Mouse (Mus musculus): Measurements from ENCODE around the gene Zan. TPM values are rescaled to one million over a fixed set of nuclear protein-coding genes. Genes with fewer than 3 reads are reported as not detected.

Gene Zan
- total and polyA plus RNA-seq, 3 experiments, result 0.15 TPM; not detected in 2

DNA sequence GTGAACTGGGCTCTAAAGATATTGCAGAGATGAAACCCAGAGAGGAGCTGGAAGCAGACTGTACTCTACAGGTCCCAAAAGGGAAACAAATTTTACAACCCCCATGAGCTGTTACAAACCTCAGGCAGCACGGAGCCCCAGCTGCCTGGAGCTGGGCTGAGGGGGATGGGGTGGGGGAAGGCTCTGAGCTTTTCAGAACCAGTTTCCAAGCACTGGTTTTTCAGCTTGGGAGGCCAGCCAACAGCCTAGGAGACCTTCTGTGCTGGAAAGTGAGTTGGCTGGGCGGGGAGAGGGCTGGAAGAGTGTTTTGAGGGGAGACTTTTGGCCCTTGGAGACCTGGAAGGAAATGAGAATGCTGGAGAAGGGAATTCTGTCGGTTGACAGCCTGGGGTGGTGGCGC lies 14.7 kb upstream of the Zan start:
- no peak for DNase-seq (ENCODE audit: low read depth, low spot score)
- Histone ChIP-seq H3K36me3 (ENCODE audit: control insufficient read depth in 1 of 2, insufficient read depth in 2 of 2, low read length in 2 of 2) (no peaks in the 10 kb centered on the region), H3K27ac (ENCODE audit: control insufficient read depth, low read depth, low read length) (no peak overlapping the region), H3K4me1 (ENCODE audit: control insufficient read depth in 1 of 2, insufficient read depth in 2 of 2, low read length in 2 of 2) (no peaks in the 10 kb centered on the region), H3K27me3 (ENCODE audit: control insufficient read depth in 1 of 2, insufficient read depth in 2 of 2, low read length in 2 of 2) (peaks cover 0 to 11% of the 10 kb centered on the region in 2 experiments; a peak in 3 of 4 replicates), H3K9ac (ENCODE audit: control insufficient read depth, low read depth, low read length, poor library complexity, severe bottlenecking) (no peak overlapping the region), H3K79me2 (ENCODE audit: control insufficient read depth, insufficient read depth, low read length, poor library complexity) (no peaks in the 10 kb centered on the region), H3K4me3 (ENCODE audit: control insufficient read depth in 1 of 2, insufficient read depth in 1 of 2, low read depth in 2 of 2, low read length in 2 of 2) (no peak overlapping the region), H3K9me3 (replicated peaks; ENCODE audit: insufficient read depth, low read length) (no peaks in the 10 kb centered on the region)
- no peak for TF ChIP-seq MEF2A (IDR thresholded peaks at IDR 0.05; ENCODE audit: extremely low read depth, insufficient replicate concordance, low read depth, low read length, poor library complexity, severe bottlenecking)
- TF ChIP-seq USF2 (IDR thresholded peaks at IDR 0.05; ENCODE audit: borderline replicate concordance in 1 of 2, insufficient read depth in 1 of 2, low read depth in 1 of 2, low read length in 2 of 2), result no peak
- TF ChIP-seq GABPA (IDR thresholded peaks at IDR 0.05; ENCODE audit: low read depth, low read length), result no peak
- TF ChIP-seq HCFC1 (IDR thresholded peaks at IDR 0.05; ENCODE audit: low read depth, low read length), result no peak
- no peak for TF ChIP-seq ZKSCAN1 (IDR thresholded peaks at IDR 0.05; ENCODE audit: low read depth, low read length)
- no peak for TF ChIP-seq NRF1 (IDR thresholded peaks at IDR 0.05; ENCODE audit: insufficient read depth, low read depth, low read length, poor library complexity, severe bottlenecking)

DNA sequence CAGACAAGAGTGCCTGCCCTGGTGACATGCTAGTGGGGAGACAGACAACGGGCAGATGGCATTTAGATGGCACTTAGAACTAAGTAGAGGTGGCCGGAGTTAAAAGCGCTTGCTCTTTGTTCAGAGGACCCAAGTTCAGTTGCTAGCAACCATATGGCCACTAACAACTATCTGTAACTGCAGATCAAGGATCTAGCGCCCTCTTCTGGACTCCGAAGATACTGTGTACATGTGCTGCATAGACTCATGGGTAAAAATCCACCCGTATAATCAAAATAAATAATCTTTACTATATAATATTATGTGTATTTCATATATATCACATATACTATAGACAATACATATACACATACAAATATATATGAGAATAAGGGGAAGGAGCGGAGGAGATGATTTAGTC lies 10.8 kb upstream of the Zan start:
- Histone ChIP-seq H3K36me3 (ENCODE audit: control insufficient read depth in 1 of 2, insufficient read depth in 2 of 2, low read length in 2 of 2) (no peaks in the 10 kb centered on the region), H3K9ac (ENCODE audit: control insufficient read depth, low read depth, low read length, poor library complexity, severe bottlenecking) (no peak overlapping the region), H3K4me3 (ENCODE audit: control insufficient read depth in 1 of 2, insufficient read depth in 1 of 2, low read depth in 2 of 2, low read length in 2 of 2) (no peak overlapping the region), H3K27ac (ENCODE audit: control insufficient read depth, low read depth, low read length) (no peak overlapping the region), H3K27me3 (ENCODE audit: control insufficient read depth in 1 of 2, insufficient read depth in 2 of 2, low read length in 2 of 2) (peaks cover 0 to 7% of the 10 kb centered on the region in 2 experiments; a peak in 2 of 4 replicates), H3K4me1 (ENCODE audit: control insufficient read depth in 1 of 2, insufficient read depth in 2 of 2, low read length in 2 of 2) (no peaks in the 10 kb centered on the region), H3K9me3 (replicated peaks; ENCODE audit: insufficient read depth, low read length) (no peaks in the 10 kb centered on the region), H3K79me2 (ENCODE audit: control insufficient read depth, insufficient read depth, low read length, poor library complexity) (no peaks in the 10 kb centered on the region)
- peak; percentile 75 for DNase-seq (ENCODE audit: low read depth, low spot score)
- no peak for TF ChIP-seq JUND (IDR thresholded peaks at IDR 0.05; ENCODE audit: low read depth, low read length)
- TF ChIP-seq RCOR1 (IDR thresholded peaks at IDR 0.05; ENCODE audit: low read depth, low read length), result no peak
- TF ChIP-seq BHLHE40 (IDR thresholded peaks at IDR 0.05; ENCODE audit: borderline replicate concordance, low read depth, low read length), result no peak
- TF ChIP-seq USF1 (IDR thresholded peaks at IDR 0.05; ENCODE audit: low read depth, low read length), result no peak
- TF ChIP-seq MXI1 (IDR thresholded peaks at IDR 0.05; ENCODE audit: low read depth, low read length), result no peak
- TF ChIP-seq NRF1 (IDR thresholded peaks at IDR 0.05; ENCODE audit: insufficient read depth, low read depth, low read length, poor library complexity, severe bottlenecking), result no peak
- TF ChIP-seq ZC3H11A (IDR thresholded peaks at IDR 0.05; ENCODE audit: low read depth, low read length), result 0 out of 2 replicates have a peak, but pooled peaks have one; percentile 40
- TF ChIP-seq SIN3A (IDR thresholded peaks at IDR 0.05; ENCODE audit: low read length), result no peak
- no peak for TF ChIP-seq ZNF384 (IDR thresholded peaks at IDR 0.05; ENCODE audit: low read depth, low read length)
- no peak for TF ChIP-seq MEF2A (IDR thresholded peaks at IDR 0.05; ENCODE audit: extremely low read depth, insufficient replicate concordance, low read depth, low read length, poor library complexity, severe bottlenecking)
- no peak for TF ChIP-seq HCFC1 (IDR thresholded peaks at IDR 0.05; ENCODE audit: low read depth, low read length)
- TF ChIP-seq GABPA (IDR thresholded peaks at IDR 0.05; ENCODE audit: low read depth, low read length), result no peak
- TF ChIP-seq MAX (IDR thresholded peaks at IDR 0.05; ENCODE audit: low read length), result no peak
- no peak for TF ChIP-seq TCF12 (IDR thresholded peaks at IDR 0.05; ENCODE audit: low read depth, low read length)
- no peak for TF ChIP-seq MYB (IDR thresholded peaks at IDR 0.05; ENCODE audit: low read depth, low read length)
- no peak for TF ChIP-seq ELF1 (IDR thresholded peaks at IDR 0.05; ENCODE audit: low read depth, low read length)
- no peak for TF ChIP-seq ZMIZ1 (IDR thresholded peaks at IDR 0.05; ENCODE audit: low read depth, low read length)
- TF ChIP-seq CHD2 (IDR thresholded peaks at IDR 0.05; ENCODE audit: low read length), result no peak
- TF ChIP-seq GATA1 (IDR thresholded peaks at IDR 0.05; ENCODE audit: low read depth, low read length), result peak; percentile 48; the same call in 1 of the 2 replicates
- no peak for TF ChIP-seq MAFK (IDR thresholded peaks at IDR 0.05; ENCODE audit: borderline replicate concordance, low read depth, low read length)
- TF ChIP-seq CTCF (IDR thresholded peaks at IDR 0.05 in 2 of 3, conservative IDR thresholded peaks at IDR 0.05 in 1 of 3; ENCODE audit: control insufficient read depth in 1 of 3, insufficient read depth in 1 of 3, low read depth in 2 of 3, low read length in 3 of 3, poor library complexity in 1 of 3, severe bottlenecking in 1 of 3), result peak; percentile 45 to 65 (median 53)
- TF ChIP-seq TBP (IDR thresholded peaks at IDR 0.05; ENCODE audit: low read depth, low read length), result no peak
- TF ChIP-seq ZKSCAN1 (IDR thresholded peaks at IDR 0.05; ENCODE audit: low read depth, low read length), result no peak
- TF ChIP-seq MAZ (IDR thresholded peaks at IDR 0.05; ENCODE audit: low read depth, low read length), result no peak
- TF ChIP-seq RAD21 (IDR thresholded peaks at IDR 0.05; ENCODE audit: low read depth, low read length), result peak; percentile 61
- TF ChIP-seq USF2 (IDR thresholded peaks at IDR 0.05; ENCODE audit: borderline replicate concordance in 1 of 2, insufficient read depth in 1 of 2, low read depth in 1 of 2, low read length in 2 of 2), result no peak
- TF ChIP-seq POLR2AphosphoS5 (IDR thresholded peaks at IDR 0.05; ENCODE audit: borderline replicate concordance, low read depth, low read length), result no peak
- TF ChIP-seq TAL1 (IDR thresholded peaks at IDR 0.05; ENCODE audit: low read length), result no peak
- no peak for TF ChIP-seq POLR2AphosphoS2 (IDR thresholded peaks at IDR 0.05; ENCODE audit: low read length)
- TF ChIP-seq MYC (IDR thresholded peaks at IDR 0.05; ENCODE audit: low read depth, low read length), result peak; percentile 73; the same call in 1 of the 2 replicates
